Mouse (Mus musculus) liver, adult 2 months (tissue): Measurements from ENCODE around the gene Gpn2.

Experiments used
- CTCF ChIP-seq: fragments of 200-500 bp; IDR thresholded peaks from 2 replicates; pipeline ENCODE4 v1.5.1; 2011; ENCODE audit warnings: low read depth, low read length, control low read depth
- POLR2A ChIP-seq: fragments of 200-500 bp; IDR thresholded peaks from 2 replicates; pipeline ENCODE4 v1.6.1; 2011; ENCODE audit warnings: low read length, control low read depth; ENCODE audit not compliant: insufficient read depth; ENCODE audit errors: extremely low read depth

- TF ChIP-seq CTCF, result no peak
- TF ChIP-seq POLR2A, result no peak; the same call in 1 of the 2 replicates
Observed at GRCm38 (mm10) chr4:133553448-133554330, 30.5 kb upstream of the Gpn2 start.
